Mouse (Mus musculus) MEL (cell line): ENCODE measurements around the gene Mlycd.

Experiments
- CHD1 ChIP-seq: IDR thresholded peaks from 2 replicates; pipeline ENCODE4 v1.6.1; 2012; ENCODE audit warnings: low read depth, mild to moderate bottlenecking, inconsistent platforms, low read length, improper control_type of control experiment
- CTCF ChIP-seq, 3 experiments: IDR thresholded peaks in 2 of 3; conservative IDR thresholded peaks in 1 of 3; 2 replicates each; pipeline ENCODE4 v1.5.1; 2011 to 2012; ENCODE audit warnings: low read length in 3 of 3, low read depth in 2 of 3, mild to moderate bottlenecking in 2 of 3, improper control_type of control experiment in 1 of 3, inconsistent platforms in 1 of 3, mixed read lengths in 1 of 3, moderate library complexity in 1 of 3; ENCODE audit not compliant: control insufficient read depth in 1 of 3, insufficient read depth in 1 of 3, poor library complexity in 1 of 3, severe bottlenecking in 1 of 3
- ELF1 ChIP-seq: IDR thresholded peaks from 2 replicates; pipeline ENCODE4 v1.6.1; 2014; ENCODE audit warnings: low read depth, mild to moderate bottlenecking, inconsistent platforms, low read length, improper control_type of control experiment, moderate library complexity
- EP300 ChIP-seq, 2 experiments: IDR thresholded peaks; 2 replicates each; pipeline ENCODE4 v1.6.1; 2011; ENCODE audit warnings: improper control_type of control experiment in 2 of 2, low read length in 2 of 2, low read depth in 1 of 2, mild to moderate bottlenecking in 1 of 2
- HCFC1 ChIP-seq: IDR thresholded peaks from 2 replicates; pipeline ENCODE4 v1.6.1; 2012; ENCODE audit warnings: low read depth, mild to moderate bottlenecking, inconsistent platforms, low read length, improper control_type of control experiment, moderate library complexity
- JUND ChIP-seq: IDR thresholded peaks from 2 replicates; pipeline ENCODE4 v1.6.1; 2011; ENCODE audit warnings: low read depth, mild to moderate bottlenecking, improper control_type of control experiment, low read length
- MXI1 ChIP-seq: IDR thresholded peaks from 2 replicates; pipeline ENCODE4 v1.6.1; 2011; ENCODE audit warnings: mild to moderate bottlenecking, low read depth, low read length, improper control_type of control experiment
- MYB ChIP-seq: IDR thresholded peaks from 2 replicates; pipeline ENCODE4 v1.6.1; 2011; ENCODE audit warnings: mild to moderate bottlenecking, low read depth, low read length, improper control_type of control experiment
- POLR2A ChIP-seq, 2 experiments: IDR thresholded peaks; 2 replicates each; pipeline ENCODE4 v1.6.1; 2011 to 2012; ENCODE audit warnings: low read length in 2 of 2, mild to moderate bottlenecking in 2 of 2, control low read depth in 1 of 2, improper control_type of control experiment in 1 of 2, low read depth in 1 of 2, moderate library complexity in 1 of 2; ENCODE audit not compliant: control insufficient read depth in 1 of 2, insufficient read depth in 1 of 2, poor library complexity in 1 of 2
- TCF12 ChIP-seq: IDR thresholded peaks from 2 replicates; pipeline ENCODE4 v1.6.1; 2014; ENCODE audit warnings: low read depth, mild to moderate bottlenecking, inconsistent platforms, low read length, improper control_type of control experiment, moderate library complexity
- UBTF ChIP-seq: IDR thresholded peaks from 2 replicates; pipeline ENCODE4 v1.6.1; 2012; ENCODE audit warnings: low read depth, mild to moderate bottlenecking, inconsistent platforms, low read length, improper control_type of control experiment, moderate library complexity, borderline replicate concordance; ENCODE audit not compliant: insufficient read depth
- USF1 ChIP-seq: IDR thresholded peaks from 2 replicates; pipeline ENCODE4 v1.6.1; 2014; ENCODE audit warnings: low read depth, mild to moderate bottlenecking, inconsistent platforms, low read length, improper control_type of control experiment, moderate library complexity
- USF2 ChIP-seq, 2 experiments: IDR thresholded peaks; 2 replicates each; pipeline ENCODE4 v1.6.1; 2011 to 2012; ENCODE audit warnings: improper control_type of control experiment in 2 of 2, low read length in 2 of 2, borderline replicate concordance in 1 of 2, inconsistent platforms in 1 of 2, low read depth in 1 of 2, mild to moderate bottlenecking in 1 of 2; ENCODE audit not compliant: insufficient read depth in 1 of 2

DNA sequence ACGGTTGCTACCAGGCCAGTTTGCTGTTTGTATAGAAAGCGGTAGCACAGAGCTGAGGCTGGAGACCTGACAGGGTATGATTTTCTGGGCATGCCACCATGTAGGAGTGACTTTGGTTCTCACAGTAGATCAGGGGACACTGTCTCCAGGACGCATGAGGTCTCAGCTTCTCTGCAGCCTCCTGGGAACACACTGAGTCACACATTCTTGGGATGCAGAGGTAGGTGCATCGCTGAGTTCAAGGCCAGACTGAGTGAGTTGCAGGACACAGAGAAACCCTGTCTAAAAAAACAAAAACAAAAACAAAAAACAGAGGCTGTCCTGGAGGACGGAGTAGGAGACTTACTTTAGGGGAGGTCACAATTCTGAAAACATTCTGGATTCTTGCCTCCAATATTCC lies 58.2 kb downstream of the Mlycd start:
- TF ChIP-seq USF1 (no peak), CTCF (IDR thresholded peaks at IDR 0.05 in 2 of 3, conservative IDR thresholded peaks at IDR 0.05 in 1 of 3; ENCODE audit: control insufficient read depth in 1 of 3, insufficient read depth in 1 of 3, low read depth in 2 of 3, low read length in 3 of 3, poor library complexity in 1 of 3, severe bottlenecking in 1 of 3) (no peak), MYB (no peak), ELF1 (no peak), POLR2A (IDR thresholded peaks at IDR 0.05; ENCODE audit: control insufficient read depth in 1 of 2, insufficient read depth in 1 of 2, low read depth in 1 of 2, low read length in 2 of 2, poor library complexity in 1 of 2) (no peak), TCF12 (no peak), CHD1 (no peak), HCFC1 (no peak), UBTF (no peak), MXI1 (no peak), EP300 (IDR thresholded peaks at IDR 0.05; ENCODE audit: low read depth in 1 of 2, low read length in 2 of 2) (no peak), USF2 (IDR thresholded peaks at IDR 0.05; ENCODE audit: borderline replicate concordance in 1 of 2, insufficient read depth in 1 of 2, low read depth in 1 of 2, low read length in 2 of 2) (no peak), JUND (no peak)
